Mouse (Mus musculus) T-helper 1 cell (primary cell): ENCODE results near the gene Thop1.
"Not testable (repeated sequence)": the region's sequence is repeated elsewhere in the genome, so short reads cannot be mapped to it uniquely, and the experiment has no call there.

Experiments
- in situ Hi-C: fragments of 300-600 bp; cut with MboI, MseI; formaldehyde crosslinking; loops from one replicate; pipeline ENCODE4 v1.15.1; 2025; ENCODE audit warnings: high pct_unique_total_duplicates

Gene Thop1

DNA sequence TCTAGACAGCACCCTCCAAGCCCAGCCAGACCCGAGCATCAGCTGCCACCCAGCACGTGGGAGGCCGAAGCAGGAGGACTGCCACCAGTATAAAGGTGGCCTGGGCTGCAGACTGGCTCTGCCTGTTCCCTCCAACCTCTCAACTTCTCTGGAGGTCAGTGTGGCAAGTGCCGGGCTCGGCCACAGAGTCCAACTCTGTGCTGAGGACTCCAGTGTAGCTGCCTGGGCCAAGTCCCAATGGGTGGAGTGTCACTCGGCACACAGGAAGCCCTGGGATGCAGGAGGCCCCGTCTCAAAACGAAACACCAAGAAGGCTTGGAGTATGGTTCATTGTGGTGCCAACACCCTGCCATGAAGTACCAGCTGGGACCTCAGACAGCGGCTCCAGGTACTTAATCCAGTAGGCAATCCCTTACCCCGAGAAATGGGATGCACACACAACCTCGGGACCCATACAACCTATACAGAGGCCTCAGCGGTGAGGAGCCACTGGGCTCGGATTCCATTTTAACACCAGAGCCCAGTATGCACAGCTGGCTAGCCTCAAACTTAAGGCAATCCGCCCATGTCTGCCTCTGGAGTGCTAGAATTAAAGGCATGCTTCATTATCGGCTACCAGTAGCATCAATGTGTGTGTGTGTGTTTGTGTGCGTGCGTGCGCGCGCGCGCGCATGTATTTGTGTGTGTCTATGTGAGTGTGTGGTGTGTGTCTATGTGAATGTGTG lies 12.3 kb upstream of the Thop1 start:
- in situ Hi-C loops, result loop anchor here (10.0 kb wide), 1 partner anchor 823 kb away; no protein-coding TSS in a partner anchor

DNA sequence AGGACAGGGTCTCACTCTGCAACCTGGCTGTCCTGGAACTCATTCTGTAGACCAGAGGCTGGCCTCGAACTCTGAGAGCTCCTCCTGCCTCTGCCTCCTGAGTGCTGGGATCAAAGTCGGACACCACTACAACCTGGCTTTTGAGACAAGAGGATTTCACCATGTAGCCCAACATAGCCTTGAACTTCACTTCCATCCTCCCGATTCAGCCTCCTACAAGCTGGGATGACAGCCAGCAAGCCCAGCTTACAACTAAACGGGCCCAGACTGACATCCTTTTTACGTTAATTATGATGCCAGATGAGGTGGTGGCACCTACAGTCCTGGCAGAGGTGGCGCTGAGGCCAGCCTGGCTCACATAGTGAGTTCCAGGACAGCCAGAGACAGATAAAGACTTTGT lies 10.9 kb upstream of the Thop1 start:
- in situ Hi-C loops, result loop anchor here (10.0 kb wide), 1 partner anchor 824 kb away; no protein-coding TSS in a partner anchor

DNA sequence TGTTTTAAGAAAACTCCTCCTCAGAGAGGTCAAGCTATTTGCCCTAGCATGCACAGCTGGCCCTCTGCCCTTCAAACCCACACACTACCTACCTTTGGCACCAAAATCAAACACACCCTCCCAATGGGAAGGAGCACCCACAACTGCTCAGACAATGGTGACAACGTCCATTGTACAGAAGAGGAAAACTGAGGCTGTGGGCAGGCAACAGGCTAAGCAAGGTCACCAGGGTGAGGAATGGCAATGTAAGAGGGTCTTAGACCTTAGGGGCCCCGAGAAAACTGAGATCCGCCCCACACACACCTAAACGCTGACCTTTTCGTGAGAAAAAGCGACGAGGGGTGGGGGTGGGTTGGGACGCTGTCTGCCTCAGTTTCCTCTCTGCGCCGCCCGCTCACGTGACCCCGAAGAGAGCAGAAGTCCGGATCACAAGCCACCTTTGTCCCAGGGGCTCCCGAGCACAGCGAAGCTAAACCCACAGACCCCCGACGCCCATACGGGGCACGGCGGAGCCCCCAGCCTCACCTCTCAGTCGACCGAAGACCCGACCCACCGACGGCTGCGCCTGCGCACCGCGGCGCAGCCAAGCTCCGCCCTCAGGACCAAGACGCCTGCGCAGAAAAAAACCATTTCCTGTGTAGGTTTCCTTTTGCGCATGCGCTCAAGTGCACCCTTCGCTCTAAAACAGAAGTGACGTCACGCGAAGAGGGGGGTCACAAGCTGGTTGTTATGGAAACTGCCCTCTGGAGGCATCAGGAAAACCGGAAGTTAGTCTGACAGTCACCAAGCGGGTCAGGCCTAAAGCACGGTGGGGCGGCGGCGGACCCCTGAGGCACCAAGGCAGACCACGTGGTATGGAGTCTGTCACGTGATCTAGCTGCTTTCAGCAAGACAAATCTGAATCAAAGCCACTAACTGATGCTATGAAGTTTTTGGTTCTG lies 10.0 kb upstream of the Thop1 start, which contains the start of gene Sgta:
Gene Sgta (minus strand): TSS at position 579 of the 941 bp plus-strand sequence.
- in situ Hi-C loops, result loop anchor here (10.0 kb wide), 1 partner anchor 825 kb away; no protein-coding TSS in a partner anchor

DNA sequence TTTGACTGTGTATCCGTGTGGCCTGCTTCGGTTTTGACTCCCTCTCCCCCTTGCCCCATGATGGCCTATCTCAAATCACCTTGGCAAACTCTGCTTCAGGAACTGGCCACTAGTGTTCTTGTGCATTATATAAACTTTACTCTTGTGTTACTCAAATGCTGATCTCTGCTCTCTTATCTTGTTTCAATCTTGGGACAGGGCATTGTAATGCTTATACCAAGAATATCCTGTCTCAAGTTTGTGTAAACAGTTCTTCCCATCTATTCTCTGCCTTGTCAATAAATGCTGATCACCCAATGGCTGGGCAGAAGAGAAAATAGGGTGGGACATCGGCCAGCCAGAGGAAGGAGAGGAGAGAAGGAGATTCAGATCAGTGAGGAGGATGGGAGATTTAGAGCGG lies 7.1 kb upstream of the Thop1 start:
- in situ Hi-C loops, result no loop called here

DNA sequence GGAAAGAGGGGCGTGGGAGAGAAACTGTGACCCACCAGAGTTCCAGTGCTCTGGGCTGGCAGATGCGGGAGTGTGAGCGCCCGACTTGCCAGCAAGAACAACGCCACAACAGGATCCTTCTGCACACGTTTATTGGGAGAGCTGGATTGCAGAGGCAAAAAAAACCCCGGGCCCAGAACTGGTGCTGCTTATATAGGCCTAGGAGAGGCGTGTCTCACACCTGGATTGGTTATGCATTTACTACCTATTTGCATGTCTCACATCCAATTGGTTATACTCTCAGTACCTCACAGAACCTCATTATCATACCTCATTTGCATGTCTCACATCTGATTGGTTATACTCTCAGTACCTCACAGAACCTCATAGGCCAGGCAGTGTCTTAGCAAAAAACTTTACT lies 5.3 kb upstream of the Thop1 start:
- in situ Hi-C loops, result not testable (repeated sequence)

DNA sequence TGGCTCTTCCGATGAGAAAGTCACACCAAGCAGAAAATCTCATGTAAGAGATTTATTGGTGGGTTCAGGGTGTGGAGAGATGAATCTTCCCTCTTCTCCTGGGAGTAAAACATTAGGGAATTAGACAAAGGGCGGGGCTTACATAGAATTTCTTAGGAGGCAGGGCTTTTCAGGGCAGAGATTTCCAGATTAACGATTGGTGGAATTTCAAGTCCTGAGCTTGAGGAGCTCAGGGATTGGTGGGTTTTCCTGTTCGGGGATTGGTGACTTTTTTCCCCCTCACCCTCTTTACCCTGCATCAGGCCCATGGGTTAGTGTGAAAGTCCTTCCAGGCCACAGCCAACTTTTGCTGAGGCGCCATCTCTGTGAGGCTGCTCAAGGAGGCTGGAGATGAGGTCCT lies 1.1 kb upstream of the Thop1 start:
- in situ Hi-C loops, result no loop called here

DNA sequence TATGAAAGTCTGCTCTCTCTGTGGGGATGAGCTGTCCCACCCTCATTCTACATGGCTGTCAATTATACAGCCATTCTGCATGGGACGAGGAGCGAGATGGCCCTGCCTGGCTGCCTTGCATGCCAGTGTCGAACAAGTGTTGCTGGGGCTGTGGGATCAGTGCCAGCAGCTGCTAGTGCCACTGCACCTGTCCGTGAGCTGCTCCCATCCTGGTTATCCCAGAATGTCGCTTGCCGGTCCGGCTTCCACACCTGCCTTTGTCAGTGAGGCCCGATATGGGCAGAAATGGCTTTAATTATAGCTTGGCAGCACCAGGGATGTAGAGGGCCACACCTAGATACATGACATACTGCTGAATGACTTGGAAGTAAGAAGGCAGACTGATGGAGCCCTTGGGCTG lies 2.5 kb downstream of the Thop1 start:
- in situ Hi-C loops, result no loop called here

DNA sequence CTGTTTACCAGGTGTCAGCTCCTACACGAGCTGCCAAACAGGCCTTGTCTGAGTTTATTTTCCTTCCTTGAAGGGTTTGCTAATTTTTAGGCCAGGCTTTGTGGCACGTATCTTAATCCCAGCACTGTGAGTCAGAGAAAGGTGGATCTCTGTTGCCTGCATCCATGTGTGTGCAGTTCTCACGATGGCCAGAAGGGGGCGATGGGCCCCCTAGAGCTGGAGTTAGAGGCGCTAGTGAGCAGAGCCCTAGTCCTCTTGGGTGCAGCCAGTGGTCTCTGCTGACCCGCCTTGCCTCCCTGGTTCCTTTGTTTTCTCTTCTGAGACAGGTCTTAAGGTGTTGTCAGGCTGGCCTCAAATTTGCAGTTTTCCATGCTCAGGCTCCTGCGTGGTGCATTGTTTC lies 3.6 kb downstream of the Thop1 start:
- in situ Hi-C loops, result no loop called here

DNA sequence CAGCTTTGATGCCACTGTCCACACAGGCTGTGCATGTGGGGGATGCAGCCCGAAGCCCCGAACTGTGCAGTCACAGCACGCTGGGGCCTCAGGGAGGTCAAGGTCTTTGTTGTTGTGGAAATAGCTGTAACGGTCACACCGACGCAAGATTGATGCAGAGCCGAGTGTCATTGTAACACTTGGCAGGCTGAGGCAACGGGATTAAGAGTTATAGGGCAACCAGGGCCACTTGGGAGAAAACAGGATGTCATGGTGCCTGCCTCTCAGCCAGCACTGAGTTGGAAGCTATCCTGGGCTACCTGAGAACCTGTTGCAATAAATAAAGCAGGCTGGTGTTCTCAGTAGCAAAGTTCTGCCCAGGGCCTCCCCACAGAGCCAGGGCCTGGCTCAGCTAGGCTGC lies 5.9 kb downstream of the Thop1 start:
- in situ Hi-C loops, result no loop called here

DNA sequence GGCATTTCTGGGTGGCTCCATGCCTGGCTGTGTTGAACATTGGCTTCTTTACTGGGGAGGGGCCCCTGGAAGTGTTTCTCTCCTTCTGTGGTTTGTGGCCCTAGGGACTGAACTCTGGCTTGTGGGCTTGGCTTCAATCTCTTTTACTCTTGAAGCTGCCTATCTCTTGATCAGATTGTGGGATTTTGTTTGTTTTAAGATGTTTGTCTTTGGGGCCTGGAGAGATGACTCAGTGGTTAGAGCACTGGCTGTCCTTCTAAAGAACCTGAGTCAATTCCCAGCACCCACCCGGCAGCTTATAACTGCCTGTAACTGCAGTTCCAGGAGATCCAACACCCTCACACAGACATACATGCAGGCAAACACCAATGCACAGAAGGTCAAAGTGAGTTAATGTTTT lies 6.5 kb downstream of the Thop1 start:
- in situ Hi-C loops, result no loop called here

DNA sequence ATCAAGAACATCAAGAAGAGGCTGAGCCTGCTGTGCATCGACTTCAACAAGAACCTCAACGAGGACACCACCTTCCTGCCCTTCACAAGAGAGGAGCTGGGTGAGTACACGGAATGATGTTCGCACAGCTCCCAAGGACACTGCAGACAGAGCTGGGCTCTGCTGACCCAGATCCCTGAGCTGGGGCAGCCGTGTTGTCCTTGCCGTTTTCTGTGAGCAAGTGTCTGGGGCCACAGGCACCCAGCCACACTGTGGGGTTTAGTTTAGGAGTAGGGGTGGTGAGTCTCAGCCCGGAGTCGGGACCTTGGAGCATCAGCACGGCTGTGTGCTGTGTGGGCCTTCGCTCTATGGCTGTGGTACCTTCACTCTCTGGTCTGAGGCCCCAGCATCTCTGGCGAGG lies 8.1 kb downstream of the Thop1 start:
- in situ Hi-C loops, result no loop called here

DNA sequence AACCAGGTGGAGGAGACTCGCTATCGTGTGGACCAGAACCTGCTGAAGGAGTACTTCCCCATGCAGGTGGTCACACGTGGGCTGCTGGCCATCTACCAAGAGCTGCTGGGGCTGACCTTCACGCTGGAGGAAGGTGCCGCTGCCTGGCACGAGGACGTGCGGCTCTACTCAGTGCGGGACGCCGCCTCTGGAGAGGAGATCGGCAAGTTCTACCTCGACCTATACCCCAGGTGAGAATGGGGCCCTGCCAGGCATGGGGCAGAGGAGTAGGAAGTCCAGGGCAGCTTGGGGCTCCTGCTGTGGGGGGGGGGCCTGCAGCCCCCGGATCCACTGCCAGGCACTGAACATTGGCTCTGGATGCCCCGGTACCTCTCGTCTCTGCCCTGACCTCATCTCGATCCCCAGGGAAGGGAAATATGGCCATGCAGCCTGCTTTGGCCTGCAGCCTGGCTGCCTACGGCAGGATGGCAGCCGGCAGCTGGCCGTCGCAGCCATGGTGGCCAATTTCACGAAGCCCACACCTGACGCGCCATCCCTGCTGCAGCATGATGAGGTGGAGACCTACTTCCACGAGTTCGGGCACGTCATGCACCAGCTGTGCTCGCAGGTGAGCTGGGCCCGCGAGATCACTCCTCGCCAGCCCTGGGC lies 10.3 kb downstream of the Thop1 start:
- in situ Hi-C loops, result no loop called here

DNA sequence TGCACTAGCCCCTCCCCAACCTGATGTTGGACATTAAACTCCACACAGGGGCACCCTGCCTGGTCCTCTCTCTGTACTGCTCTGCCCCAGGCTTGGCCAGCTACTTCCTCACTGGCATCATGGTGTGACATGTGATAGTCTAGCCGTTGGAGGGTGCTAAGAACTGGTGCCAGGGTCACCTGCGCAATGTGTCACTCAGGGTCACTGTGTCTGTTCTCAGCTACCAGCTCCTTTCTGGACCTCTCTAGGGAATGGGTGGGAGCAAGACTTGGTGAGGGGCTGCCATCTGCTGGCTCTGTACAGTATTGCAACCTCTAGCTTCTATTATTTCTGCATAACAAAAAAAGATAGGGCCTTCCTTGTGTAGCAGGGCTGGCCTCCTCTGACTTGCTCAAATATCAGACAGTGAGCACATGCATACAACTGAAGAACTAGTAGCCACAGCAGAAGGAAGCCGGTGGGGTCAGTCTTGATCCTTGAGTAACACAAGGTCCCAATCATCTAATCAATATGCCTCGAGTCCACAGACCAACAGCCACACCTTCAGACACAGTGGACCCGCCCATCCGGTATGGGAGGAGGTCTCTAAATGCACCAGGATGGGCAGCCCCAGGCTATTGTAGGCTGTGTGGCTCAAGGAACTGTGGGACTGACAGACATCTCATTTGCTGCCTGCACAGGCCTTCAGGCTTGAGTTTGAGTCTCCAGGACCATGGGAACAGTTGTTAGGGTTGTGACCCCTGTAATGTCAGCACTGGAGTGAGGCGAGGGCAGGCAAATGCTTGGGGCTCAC lies 12.5 kb downstream of the Thop1 start:
- in situ Hi-C loops, result no loop called here

DNA sequence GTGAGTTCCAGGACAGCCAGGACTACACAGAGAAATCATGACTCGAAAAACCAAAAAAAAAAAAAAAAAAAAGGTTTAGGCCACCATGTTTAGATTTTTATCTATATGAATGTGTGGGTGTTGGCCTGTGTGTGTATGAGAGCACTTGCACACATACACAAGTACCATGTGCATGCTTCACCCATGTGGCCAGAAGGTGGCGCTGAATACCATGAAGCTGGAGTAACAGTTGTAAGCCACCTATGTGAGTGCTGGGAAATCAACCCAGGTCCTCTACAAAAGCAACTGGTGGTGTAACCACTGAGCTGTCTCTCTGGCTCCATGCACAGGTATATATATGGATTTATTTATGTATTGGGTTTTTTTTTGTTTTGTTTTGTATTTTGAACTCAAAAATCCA lies 17.2 kb downstream of the Thop1 start:
- in situ Hi-C loops, result loop anchor here (5.0 kb wide), 1 partner anchor 75 kb away; no protein-coding TSS in a partner anchor

DNA sequence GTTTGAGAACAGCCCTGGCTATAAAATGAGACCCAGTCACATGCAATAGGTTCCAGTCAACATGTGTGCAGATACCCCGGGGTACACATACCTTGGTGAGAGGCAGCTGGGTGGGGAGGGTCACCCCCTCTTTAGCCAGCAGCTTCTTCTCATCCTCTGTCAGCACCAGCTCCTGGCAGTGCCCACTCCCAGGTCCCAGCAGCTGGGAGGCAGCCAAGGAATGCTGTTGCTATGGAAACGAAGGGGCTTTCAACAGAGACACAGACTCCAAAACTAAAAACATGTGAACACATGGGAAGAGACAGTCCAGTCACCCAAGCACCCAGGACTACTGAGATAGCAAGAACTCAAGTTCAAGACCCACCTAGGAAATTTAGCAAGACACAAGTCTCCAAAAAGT lies 19.4 kb downstream of the Thop1 start:
- in situ Hi-C loops, result loop anchor here (5.0 kb wide), 1 partner anchor 73 kb away; no protein-coding TSS in a partner anchor

DNA sequence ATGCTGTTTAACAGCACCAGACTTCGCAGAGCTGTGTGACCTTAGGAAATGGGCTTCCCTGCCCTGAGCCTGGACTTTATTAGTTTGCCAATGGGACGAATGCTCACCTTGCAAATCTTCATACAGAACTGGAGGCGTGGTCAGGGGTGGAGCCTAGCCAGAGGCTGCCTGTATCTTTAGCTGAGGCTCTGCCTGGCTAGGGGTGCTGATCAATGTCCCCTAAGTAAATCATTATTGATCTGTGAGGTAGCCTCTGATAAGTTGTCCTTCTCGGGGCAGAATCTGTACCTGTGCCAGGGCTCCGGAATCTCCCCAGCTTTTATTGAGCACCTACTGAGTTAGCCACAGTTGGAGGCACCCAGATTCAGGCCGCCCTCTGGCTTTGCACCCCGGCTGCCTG lies 20.8 kb downstream of the Thop1 start:
- in situ Hi-C loops, result no loop called here

DNA sequence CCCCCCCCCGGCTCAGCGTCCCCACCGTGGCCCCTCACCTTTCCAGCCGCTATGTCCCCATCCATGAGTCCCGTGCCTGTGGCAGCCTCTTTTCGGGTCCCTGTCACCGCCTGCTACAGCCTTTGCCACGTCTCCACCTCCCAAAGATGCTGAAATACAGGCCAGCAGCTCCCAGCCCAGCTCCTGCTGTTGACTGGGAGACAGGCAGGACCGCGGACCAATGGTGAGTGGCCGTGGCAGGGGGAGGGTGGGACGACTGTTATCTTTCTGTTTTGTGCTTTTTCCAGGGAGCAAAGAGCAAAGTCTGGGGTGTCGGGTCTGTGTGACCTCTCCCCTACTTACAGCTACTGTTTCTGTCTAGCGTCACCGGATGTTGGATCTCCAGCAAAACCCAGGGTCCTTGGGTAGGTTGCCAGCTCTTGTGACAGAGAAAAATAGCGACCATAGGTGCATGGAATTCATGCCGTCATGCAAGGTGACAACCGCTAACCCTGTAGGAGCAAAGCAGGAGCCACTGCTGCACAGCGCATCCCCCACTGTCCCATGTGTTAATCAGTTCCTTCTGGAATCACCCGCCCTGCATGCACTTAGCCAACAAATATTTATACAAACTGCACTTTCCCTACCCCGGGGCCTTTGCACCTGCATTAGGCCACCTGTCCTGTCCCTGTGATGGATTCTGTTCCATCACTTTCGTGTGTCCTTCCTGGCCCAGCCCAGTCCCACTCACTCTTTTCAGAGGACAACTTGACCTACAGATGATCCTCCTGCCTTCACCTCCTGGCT lies 22.8 kb downstream of the Thop1 start:
- in situ Hi-C loops, result no loop called here

DNA sequence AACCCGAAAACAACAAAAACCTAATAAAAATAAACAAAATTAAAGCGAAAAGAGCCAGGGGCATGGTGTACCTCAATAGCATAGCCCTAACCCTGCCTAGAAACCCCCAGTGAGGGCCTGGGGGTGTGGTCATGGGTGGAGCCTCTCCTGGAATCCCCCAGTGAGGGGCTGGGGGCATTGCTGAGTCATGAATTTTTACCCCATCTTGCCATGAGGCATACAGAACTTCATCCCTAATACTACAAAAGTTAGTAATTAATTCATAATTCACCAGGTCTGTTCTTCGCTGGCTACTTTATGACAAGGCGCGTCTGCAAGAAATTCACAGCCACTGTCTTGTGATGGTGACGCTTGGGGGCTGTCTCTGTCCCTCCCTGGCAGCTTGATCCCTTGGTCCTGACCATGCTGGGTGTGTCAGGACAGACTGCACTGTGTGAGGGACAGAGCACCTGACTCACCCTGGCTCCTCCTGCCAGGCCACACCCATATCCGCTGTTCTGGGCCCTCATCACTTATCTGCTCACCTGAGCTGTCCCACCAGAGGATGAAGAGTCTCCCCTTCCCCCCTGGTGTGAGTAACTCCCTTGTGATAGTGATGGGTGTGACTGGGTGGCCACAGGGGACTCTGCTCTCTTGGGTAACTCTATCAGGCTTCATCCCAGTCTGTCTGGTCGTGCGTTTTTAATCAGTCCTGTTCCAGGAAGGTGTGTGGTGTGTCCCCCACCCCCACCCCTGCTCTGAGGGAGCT lies 25.3 kb downstream of the Thop1 start:
- in situ Hi-C loops, result no loop called here

DNA sequence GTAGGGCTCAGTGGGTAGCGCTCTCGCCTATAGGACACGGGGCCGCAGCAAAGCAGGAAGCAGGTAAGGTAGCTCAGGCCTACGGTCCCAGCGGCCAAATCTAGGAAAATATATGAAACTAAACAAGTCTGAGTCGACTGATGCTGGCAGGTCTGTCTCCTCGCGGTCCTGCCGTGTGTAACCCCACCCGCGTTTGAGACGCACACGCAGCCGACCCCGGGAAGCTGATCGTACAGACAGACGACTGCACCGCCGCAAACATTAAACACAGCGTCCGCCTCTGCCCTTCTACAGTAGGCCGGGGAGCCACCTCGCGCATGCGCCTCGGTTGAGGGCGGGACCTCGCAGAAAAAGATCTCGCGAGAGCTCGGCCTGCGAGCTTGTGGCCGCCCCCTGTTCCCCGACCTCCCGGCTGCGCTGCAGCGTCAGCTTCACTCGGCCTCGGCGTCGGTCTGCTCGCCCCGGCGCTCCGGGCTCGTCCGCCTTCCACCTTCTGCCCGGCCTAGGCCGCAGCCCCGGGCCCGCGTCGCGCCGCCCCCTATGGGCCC lies 35.8 kb downstream of the Thop1 start, which contains the start of gene Map2k2:
Gene Map2k2 (plus strand): TSS at position 351 of the 548 bp plus-strand sequence.
- in situ Hi-C loops, result no loop called here
